13 mouse cellular contexts compared by ENCODE assay signal in genomic region chr12:39919909-39920308, GRCm38 (mm10).
DNase-seq lines count a peak whose midpoint lies in the region; ATAC-seq lines count a peak whose summit lies in the region.
"Had no signal": no experiment of that assay in that cellular context is flagged by ENCODE, and none has a peak within 500 bp of the region (broad histone marks: within the 10 kb centered on the region; RNA-seq: fewer than 3 reads in every experiment).

No protein-coding gene starts in this region.

- WGBS in hindbrain, embryonic 13.5 days, result 72% methylated on average over 2 of the region's 2 CpGs
- WGBS in hindbrain, embryonic 14.5 days, result 73% methylated on average over 2 of the region's 2 CpGs
- 81% methylated on average over 2 of the region's 2 CpGs for WGBS in midbrain, embryonic 12.5 days
- 86% methylated on average over 2 of the region's 2 CpGs for WGBS in midbrain, embryonic 10.5 days

- H3K27ac ChIP-seq in hindbrain, embryonic 13.5 days, result no peak overlapping the region; the same call in 1 of the 2 replicates
- no peak overlapping the region; the same call in 1 of the 2 replicates for H3K27ac ChIP-seq in hindbrain, embryonic 14.5 days
- H3K27ac ChIP-seq in midbrain, embryonic 12.5 days (replicated peaks), result 0 out of 2 replicates have a peak overlapping the region, but pooled peaks have one; percentile 10
- H3K27ac ChIP-seq in midbrain, embryonic 10.5 days (replicated peaks), result no peak overlapping the region
- H3K27ac ChIP-seq: gastrocnemius, adult 2 months; heart, embryonic 10.5 days; liver, embryonic 13.5 days had no signal

- 0 out of 2 replicates have a peak, but pooled peaks have one; percentile 17 for ATAC-seq in hindbrain, embryonic 13.5 days (ENCODE audit: low FRiP score)
- ATAC-seq in hindbrain, embryonic 14.5 days (ENCODE audit: low FRiP score), result no peak
- no peak for ATAC-seq in midbrain, embryonic 12.5 days (ENCODE audit: low FRiP score, low read depth)
- ATAC-seq: activated CD4-positive, CD25-positive, alpha-beta regulatory T cell, adult 4 months had no signal

- no peak overlapping the region for H3K4me2 ChIP-seq in hindbrain, embryonic 13.5 days
- no peak overlapping the region for H3K4me2 ChIP-seq in hindbrain, embryonic 14.5 days (replicated peaks)
- no peak overlapping the region for H3K4me2 ChIP-seq in midbrain, embryonic 12.5 days (replicated peaks)
- H3K4me2 ChIP-seq: liver, embryonic 13.5 days had no signal

- no peaks in the 10 kb centered on the region for H3K27me3 ChIP-seq in hindbrain, embryonic 13.5 days
- no peaks in the 10 kb centered on the region for H3K27me3 ChIP-seq in hindbrain, embryonic 14.5 days (ENCODE audit: control insufficient read depth, insufficient read depth, low read length)
- H3K27me3 ChIP-seq in midbrain, embryonic 12.5 days, result no peaks in the 10 kb centered on the region
- H3K27me3 ChIP-seq in midbrain, embryonic 10.5 days (ENCODE audit: low read depth, poor library complexity, severe bottlenecking), result no peaks in the 10 kb centered on the region
- H3K27me3 ChIP-seq: limb, embryonic 12.5 days; liver, embryonic 13.5 days had no signal

- H3K36me3 ChIP-seq in hindbrain, embryonic 13.5 days, result no peaks in the 10 kb centered on the region
- no peaks in the 10 kb centered on the region for H3K36me3 ChIP-seq in hindbrain, embryonic 14.5 days (replicated peaks; ENCODE audit: control insufficient read depth, insufficient read depth)
- no peaks in the 10 kb centered on the region for H3K36me3 ChIP-seq in midbrain, embryonic 12.5 days
- no peaks in the 10 kb centered on the region for H3K36me3 ChIP-seq in midbrain, embryonic 10.5 days
- H3K36me3 ChIP-seq: heart, embryonic 10.5 days; limb, embryonic 12.5 days; liver, embryonic 13.5 days had no signal

- no peaks in the 10 kb centered on the region for H3K9me3 ChIP-seq in hindbrain, embryonic 13.5 days
- no peaks in the 10 kb centered on the region for H3K9me3 ChIP-seq in hindbrain, embryonic 14.5 days (ENCODE audit: control insufficient read depth, low read length)
- H3K9me3 ChIP-seq in midbrain, embryonic 12.5 days, result no peaks in the 10 kb centered on the region
- no peaks in the 10 kb centered on the region for H3K9me3 ChIP-seq in midbrain, embryonic 10.5 days (replicated peaks)
- H3K9me3 ChIP-seq: heart, embryonic 10.5 days; limb, embryonic 12.5 days; liver, embryonic 13.5 days had no signal

- peak; percentile 7 for DNase-seq in cerebellum, postnatal 10 days
- no peak for DNase-seq in cerebellum, adult 11 months
- DNase-seq in hindbrain, embryonic 14.5 days (ENCODE audit: low spot score), result no peak
- DNase-seq in midbrain, embryonic 10.5 days (ENCODE audit: low spot score), result no peak
- no peak for DNase-seq in left cerebral cortex, adult 9 months (ENCODE audit: low spot score in 2 of 2)
- DNase-seq: liver, embryonic 13.5 days; thymus, postnatal 25 days had no signal

- no peak overlapping the region for H3K4me3 ChIP-seq in hindbrain, embryonic 13.5 days
- no peak overlapping the region for H3K4me3 ChIP-seq in hindbrain, embryonic 14.5 days (replicated peaks; ENCODE audit: low read length)
- no peak overlapping the region for H3K4me3 ChIP-seq in midbrain, embryonic 12.5 days
- no peak overlapping the region for H3K4me3 ChIP-seq in midbrain, embryonic 10.5 days
- H3K4me3 ChIP-seq: gastrocnemius, adult 2 months; heart, embryonic 10.5 days; limb, embryonic 12.5 days; liver, embryonic 13.5 days had no signal

- no peak overlapping the region for H3K9ac ChIP-seq in hindbrain, embryonic 13.5 days
- no peak overlapping the region for H3K9ac ChIP-seq in hindbrain, embryonic 14.5 days
- no peak overlapping the region for H3K9ac ChIP-seq in midbrain, embryonic 12.5 days (replicated peaks)
- H3K9ac ChIP-seq: limb, embryonic 12.5 days; liver, embryonic 13.5 days had no signal

- H3K4me1 ChIP-seq in hindbrain, embryonic 13.5 days (replicated peaks), result peaks cover 8% of the 10 kb centered on the region
- H3K4me1 ChIP-seq in hindbrain, embryonic 14.5 days (replicated peaks; ENCODE audit: control insufficient read depth, insufficient read depth, low read length), result 0 out of 2 replicates have a peak, but pooled peaks cover 3% of the 10 kb centered on the region
- H3K4me1 ChIP-seq in midbrain, embryonic 12.5 days, result peaks cover 11% of the 10 kb centered on the region
- H3K4me1 ChIP-seq in midbrain, embryonic 10.5 days, result peaks cover 26% of the 10 kb centered on the region
- H3K4me1 ChIP-seq: liver, embryonic 13.5 days had no signal

Comparison
In these comparisons a context has a peak if more than half of its experiments do, and no peak if none do; other contexts are left out.
1. DNase-seq: peak in cerebellum, postnatal 10 days (2 of 2); none in cerebellum, adult 11 months (single experiment), hindbrain, embryonic 14.5 days (single experiment), midbrain, embryonic 10.5 days (single experiment) and left cerebral cortex, adult 9 months (0 of 2).